Mouse (Mus musculus) thymus, postnatal 14 days (tissue): ENCODE data around the gene Heatr4.

Experiments
- DNase-seq: peaks from one replicate; pipeline ENCODE4 v3.0.0; 2021

Gene Heatr4

GRCm38 (mm10) chr12:83927747-83928146 is 56.9 kb downstream of the Heatr4 start:
- no peak for DNase-seq

GRCm38 (mm10) chr12:83926061-83926460 is 58.6 kb downstream of the Heatr4 start:
- no peak for DNase-seq

GRCm38 (mm10) chr12:83925160-83925703 is 59.4 kb downstream of the Heatr4 start:
- DNase-seq = no peak

- no peak for DNase-seq
Measured at GRCm38 (mm10) chr12:83924332-83924731, 60.3 kb downstream of the Heatr4 start.

GRCm38 (mm10) chr12:83923486-83923859 is 61.2 kb downstream of the Heatr4 start:
- no peak for DNase-seq

GRCm38 (mm10) chr12:83922724-83923485 is 61.7 kb downstream of the Heatr4 start:
- no peak for DNase-seq

- DNase-seq = peak; percentile 96
Measured at GRCm38 (mm10) chr12:83921535-83922381, 62.9 kb downstream of the Heatr4 start, which contains the start of gene Numb. Numb (minus strand) TSS chr12:83921934.

- peak; percentile 59 for DNase-seq
Measured at GRCm38 (mm10) chr12:83920721-83921441, 63.8 kb downstream of the Heatr4 start.

GRCm38 (mm10) chr12:83916884-83917283 is 67.8 kb downstream of the Heatr4 start:
- DNase-seq = no peak

GRCm38 (mm10) chr12:83914797-83915196 is 69.9 kb downstream of the Heatr4 start:
- no peak for DNase-seq

GRCm38 (mm10) chr12:83914202-83914740 is 70.4 kb downstream of the Heatr4 start:
- DNase-seq = no peak

- no peak for DNase-seq
Measured at GRCm38 (mm10) chr12:83910451-83910850, 74.2 kb downstream of the Heatr4 start.
